In genomic region chr15:34741488-34741887, GRCm38 (mm10) we compare ENCODE assay signal across 22 mouse cellular contexts.
DNase-seq lines count a peak whose midpoint lies in the region; ATAC-seq and TF ChIP-seq lines count a peak whose summit lies in the region.
"Had no signal": no experiment of that assay in that cellular context is flagged by ENCODE, and none has a peak within 500 bp of the region (broad histone marks: within the 10 kb centered on the region; RNA-seq: fewer than 3 reads in every experiment).

No protein-coding gene starts in this region.

- H3K27me3 ChIP-seq in lung, embryonic 14.5 days (ENCODE audit: insufficient read depth, low read length) = no peaks in the 10 kb centered on the region
- no peaks in the 10 kb centered on the region for H3K27me3 ChIP-seq in embryonic facial prominence, embryonic 14.5 days (replicated peaks; ENCODE audit: control insufficient read depth, insufficient read depth, low read length)
- H3K27me3 ChIP-seq in limb, embryonic 12.5 days = peaks cover 4% of the 10 kb centered on the region; the same call in 1 of the 2 replicates
- no peaks in the 10 kb centered on the region for H3K27me3 ChIP-seq in forebrain, embryonic 15.5 days
- H3K27me3 ChIP-seq: forebrain, embryonic 13.5 days; heart, embryonic 15.5 days; hindbrain, embryonic 13.5 days had no signal

- no peak overlapping the region for H3K27ac ChIP-seq in lung, embryonic 14.5 days (ENCODE audit: low read depth)
- peak overlapping the region; percentile 61 for H3K27ac ChIP-seq in embryonic facial prominence, embryonic 14.5 days (replicated peaks; ENCODE audit: low read depth, low read length)
- 0 out of 2 replicates have a peak overlapping the region, but pooled peaks have one; percentile 57 for H3K27ac ChIP-seq in limb, embryonic 12.5 days
- no peak overlapping the region for H3K27ac ChIP-seq in forebrain, embryonic 15.5 days (replicated peaks)
- H3K27ac ChIP-seq: forebrain, embryonic 13.5 days; heart, adult 2 months; heart, embryonic 15.5 days; hindbrain, embryonic 13.5 days; hindbrain, postnatal 0 days had no signal

- no peak for ATAC-seq in lung, embryonic 14.5 days (ENCODE audit: insufficient read depth)
- ATAC-seq in embryonic facial prominence, embryonic 14.5 days (ENCODE audit: low read depth) = 0 out of 2 replicates have a peak, but pooled peaks have one; percentile 15
- ATAC-seq in limb, embryonic 12.5 days (ENCODE audit: insufficient number of reproducible peaks, insufficient read depth, low FRiP score, low TSS enrichment, low read depth) = no peak
- no peak for ATAC-seq in forebrain, embryonic 15.5 days (replicated peaks)
- ATAC-seq: CD4-positive, CD25-positive, alpha-beta regulatory T cell, adult 4 months; forebrain, embryonic 13.5 days; hindbrain, postnatal 0 days had no signal

- no peak overlapping the region for H3K4me2 ChIP-seq in lung, embryonic 14.5 days
- H3K4me2 ChIP-seq in embryonic facial prominence, embryonic 14.5 days (ENCODE audit: low read depth, low read length) = no peak overlapping the region
- no peak overlapping the region for H3K4me2 ChIP-seq in limb, embryonic 12.5 days
- H3K4me2 ChIP-seq in forebrain, embryonic 15.5 days (replicated peaks) = no peak overlapping the region
- H3K4me2 ChIP-seq: forebrain, embryonic 13.5 days; heart, embryonic 11.5 days; heart, embryonic 15.5 days; hindbrain, embryonic 13.5 days had no signal

- H3K9me3 ChIP-seq in lung, embryonic 14.5 days (ENCODE audit: low read depth, low read length) = no peaks in the 10 kb centered on the region
- no peaks in the 10 kb centered on the region for H3K9me3 ChIP-seq in embryonic facial prominence, embryonic 14.5 days (ENCODE audit: control insufficient read depth, low read length)
- H3K9me3 ChIP-seq in limb, embryonic 12.5 days = no peaks in the 10 kb centered on the region
- H3K9me3 ChIP-seq in forebrain, embryonic 15.5 days = no peaks in the 10 kb centered on the region
- H3K9me3 ChIP-seq: forebrain, embryonic 13.5 days; G1E; heart, embryonic 15.5 days; hindbrain, embryonic 13.5 days had no signal

- DNase-seq in lung, embryonic 14.5 days = peak; percentile 6
- no peak for DNase-seq in lung, postnatal 14 days
- DNase-seq in embryonic facial prominence, embryonic 14.5 days (ENCODE audit: low spot score) = peak; percentile 88
- DNase-seq in cerebellum, postnatal 14 days = no peak
- DNase-seq in spleen, postnatal 10 days (ENCODE audit: low spot score in 2 of 2) = no peak
- DNase-seq: adrenal gland, postnatal 14 days; B cell, adult 2 months; cerebellum, adult 11-12 months; cerebellum, adult 9-10 months; cerebellum, postnatal 36 days; gastrocnemius, postnatal 10 days; heart, adult 2 months; heart, postnatal 14 days had no signal

- H3K36me3 ChIP-seq in lung, embryonic 14.5 days (ENCODE audit: insufficient read depth) = no peaks in the 10 kb centered on the region
- no peaks in the 10 kb centered on the region for H3K36me3 ChIP-seq in embryonic facial prominence, embryonic 14.5 days (ENCODE audit: control insufficient read depth, insufficient read depth, low read length)
- no peaks in the 10 kb centered on the region for H3K36me3 ChIP-seq in limb, embryonic 12.5 days
- H3K36me3 ChIP-seq in forebrain, embryonic 15.5 days = no peaks in the 10 kb centered on the region
- H3K36me3 ChIP-seq: G1E; heart, embryonic 15.5 days; hindbrain, embryonic 13.5 days had no signal

- H3K4me3 ChIP-seq in lung, embryonic 14.5 days (ENCODE audit: low read depth, low read length) = no peak overlapping the region
- H3K4me3 ChIP-seq in embryonic facial prominence, embryonic 14.5 days (ENCODE audit: low read depth, low read length) = no peak overlapping the region
- H3K4me3 ChIP-seq in limb, embryonic 12.5 days (replicated peaks) = no peak overlapping the region
- H3K4me3 ChIP-seq in forebrain, embryonic 15.5 days = no peak overlapping the region
- H3K4me3 ChIP-seq: forebrain, embryonic 13.5 days; heart, adult 2 months; heart, embryonic 15.5 days; hindbrain, embryonic 13.5 days had no signal

- no peaks in the 10 kb centered on the region for H3K4me1 ChIP-seq in lung, embryonic 14.5 days (ENCODE audit: insufficient read depth)
- H3K4me1 ChIP-seq in embryonic facial prominence, embryonic 14.5 days (ENCODE audit: control insufficient read depth, insufficient read depth, low read length) = peaks cover 5% of the 10 kb centered on the region
- peaks cover 5% of the 10 kb centered on the region; the same call in 1 of the 2 replicates for H3K4me1 ChIP-seq in limb, embryonic 12.5 days (replicated peaks)
- no peaks in the 10 kb centered on the region for H3K4me1 ChIP-seq in forebrain, embryonic 15.5 days
- H3K4me1 ChIP-seq: forebrain, embryonic 13.5 days; hindbrain, embryonic 13.5 days had no signal

- TF ChIP-seq CTCF in lung, embryonic 14.5 days (IDR thresholded peaks at IDR 0.05; ENCODE audit: low read depth) = no peak

- WGBS in lung, embryonic 14.5 days = 54% methylated on average over 4 of the region's 4 CpGs
- 40% methylated on average over 4 of the region's 4 CpGs for WGBS in embryonic facial prominence, embryonic 14.5 days
- 46% methylated on average over 4 of the region's 4 CpGs for WGBS in limb, embryonic 12.5 days
- WGBS in forebrain, embryonic 15.5 days = 93% methylated on average over 4 of the region's 4 CpGs

- no peak overlapping the region for H3K9ac ChIP-seq in lung, embryonic 14.5 days
- H3K9ac ChIP-seq in embryonic facial prominence, embryonic 14.5 days (ENCODE audit: low read depth, low read length) = no peak overlapping the region
- no peak overlapping the region for H3K9ac ChIP-seq in limb, embryonic 12.5 days (replicated peaks)
- no peak overlapping the region for H3K9ac ChIP-seq in forebrain, embryonic 15.5 days (replicated peaks)
- H3K9ac ChIP-seq: forebrain, embryonic 13.5 days; heart, embryonic 15.5 days; hindbrain, embryonic 13.5 days had no signal

Comparison
In these comparisons a context has a peak if more than half of its experiments do, and no peak if none do; other contexts are left out.
1. DNase-seq: peak in lung, embryonic 14.5 days (single experiment) and embryonic facial prominence, embryonic 14.5 days (single experiment); none in lung, postnatal 14 days (single experiment), cerebellum, postnatal 14 days (0 of 2) and spleen, postnatal 10 days (0 of 2).
2. H3K27ac ChIP-seq: peak in embryonic facial prominence, embryonic 14.5 days (single experiment) and limb, embryonic 12.5 days (single experiment); none in lung, embryonic 14.5 days (single experiment) and forebrain, embryonic 15.5 days (single experiment).